Mouse (Mus musculus): ENCODE data around the gene Nutm1. TPM values are rescaled to one million over a fixed set of nuclear protein-coding genes. Genes with fewer than 3 reads are reported as not detected.

Gene Nutm1
- total and polyA plus RNA-seq, 3 experiments: 0.04 to 0.13 TPM; not detected in 1

DNA sequence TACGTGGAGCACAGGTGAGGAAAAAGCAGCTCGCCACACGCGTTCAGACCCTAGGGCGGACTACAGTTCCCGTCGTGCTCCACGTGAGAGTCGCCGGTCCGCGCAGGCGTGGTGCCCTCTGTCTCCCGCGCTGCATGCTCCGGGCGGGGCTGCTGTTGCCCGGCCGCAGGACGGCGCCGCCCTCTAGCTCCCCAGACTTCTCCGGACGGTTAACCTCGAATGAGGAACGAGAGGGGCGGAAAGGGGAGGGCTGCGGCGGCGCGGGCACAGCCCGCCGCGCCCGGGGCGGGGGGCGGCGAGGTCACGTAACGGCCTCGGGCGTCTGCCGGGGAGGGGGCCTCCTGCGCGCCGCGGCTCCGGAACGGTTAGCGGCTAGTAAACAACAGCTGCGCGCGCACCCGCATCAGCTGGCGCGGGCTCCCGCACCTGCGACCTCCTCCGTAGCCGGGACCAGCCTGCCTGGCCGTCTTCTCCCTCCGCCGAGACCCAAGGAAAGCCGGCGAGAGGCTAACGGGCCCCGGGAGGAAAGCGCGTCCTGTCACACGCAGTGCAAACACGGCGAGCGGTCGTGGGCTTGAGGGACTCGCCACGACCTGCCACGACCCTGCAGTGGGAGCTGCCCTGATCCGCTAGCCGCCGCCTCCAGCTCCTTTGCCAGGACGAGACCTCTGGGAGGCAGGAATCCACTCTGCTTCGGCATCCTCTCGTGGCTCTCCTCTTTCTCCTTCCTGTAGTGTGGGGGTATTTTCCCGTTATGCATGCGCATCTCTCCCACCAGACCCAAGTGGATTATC, 6.6 kb upstream of the Nutm1 start, which contains the start of gene Slc12a6 (continued):
- TF ChIP-seq ELF1 (IDR thresholded peaks at IDR 0.05; ENCODE audit: low read depth, low read length) (peak; percentile 77), SMC3 (IDR thresholded peaks at IDR 0.05; ENCODE audit: low read depth, low read length) (0 out of 2 replicates have a peak, but pooled peaks have one; percentile 1), MYB (IDR thresholded peaks at IDR 0.05; ENCODE audit: low read depth, low read length) (peak; percentile 82), EP300 (IDR thresholded peaks at IDR 0.05; ENCODE audit: low read depth in 1 of 2, low read length in 2 of 2) (peak in 1 of 2 experiments; percentile 66; a peak in 2 of 4 replicates), ETS1 (IDR thresholded peaks at IDR 0.05; ENCODE audit: low read depth, low read length) (peak; percentile 89), KAT2A (conservative IDR thresholded peaks at IDR 0.05; ENCODE audit: low read depth, low read length) (peak; percentile 86; the same call in 1 of the 2 replicates), JUND (IDR thresholded peaks at IDR 0.05; ENCODE audit: low read depth, low read length) (no peak)

DNA sequence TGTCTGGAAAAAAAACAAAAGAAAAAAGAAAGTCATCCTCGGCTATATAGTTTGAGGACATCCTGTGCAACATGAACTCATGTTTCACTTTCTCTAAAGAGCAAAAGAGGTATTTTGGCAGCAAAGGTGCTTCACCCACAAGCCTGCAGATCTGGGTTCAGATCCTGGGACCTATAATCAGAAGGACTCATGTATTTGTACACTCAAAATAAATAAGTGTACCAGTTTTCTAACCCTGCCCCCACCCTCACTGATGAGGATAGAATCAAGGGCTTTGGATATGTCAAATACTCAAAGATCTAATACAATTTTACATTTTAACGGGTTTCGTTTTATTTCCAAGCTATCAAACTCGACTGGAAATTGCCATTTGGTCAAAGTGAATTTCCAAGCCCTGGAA, 5.3 kb upstream of the Nutm1 start:
- Histone ChIP-seq H3K27me3 (ENCODE audit: control insufficient read depth in 1 of 2, insufficient read depth in 2 of 2, low read length in 2 of 2) (no peaks in the 10 kb centered on the region), H3K9me3 (replicated peaks; ENCODE audit: insufficient read depth, low read length) (no peaks in the 10 kb centered on the region), H3K4me3 (ENCODE audit: control insufficient read depth in 1 of 2, insufficient read depth in 1 of 2, low read depth in 2 of 2, low read length in 2 of 2) (no peak overlapping the region), H3K79me2 (ENCODE audit: control insufficient read depth, insufficient read depth, low read length, poor library complexity) (peaks cover 35% of the 10 kb centered on the region), H3K27ac (ENCODE audit: control insufficient read depth, low read depth, low read length) (no peak overlapping the region), H3K36me3 (ENCODE audit: control insufficient read depth in 1 of 2, insufficient read depth in 2 of 2, low read length in 2 of 2) (peaks cover 3 to 22% of the 10 kb centered on the region in 2 experiments; a peak in 3 of 4 replicates), H3K4me1 (ENCODE audit: control insufficient read depth in 1 of 2, insufficient read depth in 2 of 2, low read length in 2 of 2) (peaks cover 10 to 14% of the 10 kb centered on the region in 2 experiments), H3K9ac (ENCODE audit: control insufficient read depth, low read depth, low read length, poor library complexity, severe bottlenecking) (no peak overlapping the region; the same call in 1 of the 2 replicates)
- DNase-seq (ENCODE audit: low read depth, low spot score): no peak
- TF ChIP-seq MEF2A (IDR thresholded peaks at IDR 0.05; ENCODE audit: extremely low read depth, insufficient replicate concordance, low read depth, low read length, poor library complexity, severe bottlenecking) (no peak), ZNF384 (IDR thresholded peaks at IDR 0.05; ENCODE audit: low read depth, low read length) (0 out of 2 replicates have a peak, but pooled peaks have one; percentile 12)

DNA sequence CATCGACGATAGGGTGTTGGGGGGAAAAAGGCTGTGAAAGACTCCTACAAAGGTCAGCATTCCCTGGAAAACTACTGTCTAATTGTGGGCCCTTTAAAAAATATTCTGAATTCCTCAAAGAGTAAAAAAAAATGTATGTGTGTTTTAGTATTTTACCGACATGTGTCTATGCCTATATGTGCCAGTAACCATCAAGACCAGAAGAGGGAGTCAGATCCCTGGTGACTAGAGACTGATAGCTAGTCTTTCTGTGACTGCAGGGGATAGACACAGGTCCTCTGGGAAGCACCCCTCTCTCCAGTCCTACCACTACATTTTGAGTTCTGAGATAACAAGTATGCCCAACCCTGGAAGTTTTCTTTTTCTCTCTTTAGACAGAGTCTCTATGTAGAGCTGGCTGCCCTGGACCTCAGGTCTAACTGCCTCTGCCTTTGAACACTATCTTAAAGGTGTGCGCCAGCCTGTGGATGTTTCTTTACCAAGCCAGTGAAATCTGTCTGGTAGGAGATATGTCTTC, 3.7 kb upstream of the Nutm1 start:
- peaks cover 3 to 15% of the 10 kb centered on the region in 2 experiments; a peak in 3 of 4 replicates for H3K36me3 ChIP-seq (ENCODE audit: control insufficient read depth in 1 of 2, insufficient read depth in 2 of 2, low read length in 2 of 2)
- H3K9ac ChIP-seq (ENCODE audit: control insufficient read depth, low read depth, low read length, poor library complexity, severe bottlenecking): peak overlapping the region; percentile 86
- peaks cover 28% of the 10 kb centered on the region for H3K79me2 ChIP-seq (ENCODE audit: control insufficient read depth, insufficient read depth, low read length, poor library complexity)
- peak overlapping the region; percentile 97 for H3K27ac ChIP-seq (ENCODE audit: control insufficient read depth, low read depth, low read length)
- peak; percentile 86 for DNase-seq (ENCODE audit: low read depth, low spot score)
- H3K4me1 ChIP-seq (ENCODE audit: control insufficient read depth in 1 of 2, insufficient read depth in 2 of 2, low read length in 2 of 2): peaks cover 5 to 8% of the 10 kb centered on the region in 2 experiments; a peak in 2 of 4 replicates
- H3K27me3 ChIP-seq (ENCODE audit: control insufficient read depth in 1 of 2, insufficient read depth in 2 of 2, low read length in 2 of 2): no peaks in the 10 kb centered on the region
- H3K4me3 ChIP-seq (ENCODE audit: control insufficient read depth in 1 of 2, insufficient read depth in 1 of 2, low read depth in 2 of 2, low read length in 2 of 2): peak overlapping the region; percentile 79 to 91
- H3K9me3 ChIP-seq (replicated peaks; ENCODE audit: insufficient read depth, low read length): no peaks in the 10 kb centered on the region
- peak; percentile 67 for TF ChIP-seq SIN3A (IDR thresholded peaks at IDR 0.05; ENCODE audit: low read length)
- TF ChIP-seq POLR2AphosphoS2 (IDR thresholded peaks at IDR 0.05; ENCODE audit: low read length): no peak
- no peak for TF ChIP-seq ZKSCAN1 (IDR thresholded peaks at IDR 0.05; ENCODE audit: low read depth, low read length)
- no peak for TF ChIP-seq UBTF (IDR thresholded peaks at IDR 0.05; ENCODE audit: borderline replicate concordance, insufficient read depth, low read depth, low read length)
- TF ChIP-seq BHLHE40 (IDR thresholded peaks at IDR 0.05; ENCODE audit: borderline replicate concordance, low read depth, low read length): no peak
- no peak for TF ChIP-seq USF2 (IDR thresholded peaks at IDR 0.05; ENCODE audit: borderline replicate concordance in 1 of 2, insufficient read depth in 1 of 2, low read depth in 1 of 2, low read length in 2 of 2)
- TF ChIP-seq MEF2A (IDR thresholded peaks at IDR 0.05; ENCODE audit: extremely low read depth, insufficient replicate concordance, low read depth, low read length, poor library complexity, severe bottlenecking): no peak
- TF ChIP-seq POLR2AphosphoS5 (IDR thresholded peaks at IDR 0.05; ENCODE audit: borderline replicate concordance, low read depth, low read length): no peak
- no peak; the same call in 1 of the 2 replicates for TF ChIP-seq CHD1 (IDR thresholded peaks at IDR 0.05; ENCODE audit: low read depth, low read length)
- no peak for TF ChIP-seq NELFE (IDR thresholded peaks at IDR 0.05; ENCODE audit: low read depth, low read length)
- no peak for TF ChIP-seq MAFK (IDR thresholded peaks at IDR 0.05; ENCODE audit: borderline replicate concordance, low read depth, low read length)
- TF ChIP-seq E2F4 (IDR thresholded peaks at IDR 0.05; ENCODE audit: borderline replicate concordance, low read depth, low read length): no peak
- no peak for TF ChIP-seq MAX (IDR thresholded peaks at IDR 0.05; ENCODE audit: low read length)
- TF ChIP-seq MXI1 (IDR thresholded peaks at IDR 0.05; ENCODE audit: low read depth, low read length): no peak; the same call in 1 of the 2 replicates
- peak; percentile 21 to 81 (median 38); a peak in 5 of 6 replicates for TF ChIP-seq CTCF (IDR thresholded peaks at IDR 0.05 in 2 of 3, conservative IDR thresholded peaks at IDR 0.05 in 1 of 3; ENCODE audit: control insufficient read depth in 1 of 3, insufficient read depth in 1 of 3, low read depth in 2 of 3, low read length in 3 of 3, poor library complexity in 1 of 3, severe bottlenecking in 1 of 3)
- TF ChIP-seq TBP (IDR thresholded peaks at IDR 0.05; ENCODE audit: low read depth, low read length): 0 out of 2 replicates have a peak, but pooled peaks have one; percentile 18
- peak; percentile 76 for TF ChIP-seq SMC3 (IDR thresholded peaks at IDR 0.05; ENCODE audit: low read depth, low read length)
- no peak for TF ChIP-seq CHD2 (IDR thresholded peaks at IDR 0.05; ENCODE audit: low read length)
- TF ChIP-seq ETS1 (IDR thresholded peaks at IDR 0.05; ENCODE audit: low read depth, low read length): 0 out of 2 replicates have a peak, but pooled peaks have one; percentile 2
- TF ChIP-seq MYB (IDR thresholded peaks at IDR 0.05; ENCODE audit: low read depth, low read length): no peak
